Mouse (Mus musculus) CH12F3 (cell line): Measurements from ENCODE around the gene Dcxr.
"Not testable (repeated sequence)": the region's sequence is repeated elsewhere in the genome, so short reads cannot be mapped to it uniquely, and the experiment has no call there.

Source experiments
- in situ Hi-C: fragments of 300-500 bp; cut with MboI; formaldehyde crosslinking; loops from 2 replicates; pipeline ENCODE4 v1.14.3; 2020; ENCODE audit warnings: low sequenced_read_pairs

The Dcxr gene

DNA sequence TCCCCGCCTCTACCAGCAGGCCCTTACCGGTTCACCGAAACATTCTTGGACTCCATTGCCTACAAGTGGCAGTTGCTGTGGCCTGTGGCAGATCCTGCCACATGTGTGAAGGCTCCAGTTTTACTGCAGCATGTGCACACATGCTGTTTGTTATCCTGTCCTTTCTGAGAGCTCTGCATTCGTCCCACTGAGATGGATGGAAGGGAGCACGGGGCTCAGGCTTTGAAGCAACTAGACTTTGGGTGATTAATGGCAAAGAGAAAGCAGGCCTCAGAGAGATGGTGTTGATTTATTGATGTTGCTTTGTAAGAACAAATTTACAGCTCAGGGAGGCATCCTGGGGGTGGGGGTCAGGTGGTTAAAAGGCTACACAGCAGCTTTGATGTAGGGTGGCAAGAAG is 16.4 kb downstream of the Dcxr start:
- in situ Hi-C loops: no loop called here

DNA sequence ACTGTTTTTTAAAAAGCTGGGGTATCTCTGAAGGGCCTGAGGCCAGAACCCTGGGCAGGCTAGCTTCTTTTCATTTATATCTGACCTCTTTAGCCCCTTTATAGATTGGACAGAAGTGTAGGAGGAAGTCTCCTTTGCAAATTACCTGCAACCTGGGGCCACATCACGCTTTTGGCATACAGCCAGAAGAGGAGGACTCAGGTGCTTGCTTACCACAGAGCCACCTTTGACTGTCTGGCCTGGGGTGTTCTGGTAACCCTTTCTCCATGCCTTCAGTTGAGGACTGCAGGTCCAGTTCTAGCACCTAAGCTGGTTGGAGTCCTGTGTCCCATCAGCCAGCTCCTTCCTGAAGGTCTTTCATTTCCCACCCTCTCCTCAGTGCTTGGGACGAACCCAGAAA is 17.5 kb downstream of the Dcxr start:
- in situ Hi-C loops: no loop called here

DNA sequence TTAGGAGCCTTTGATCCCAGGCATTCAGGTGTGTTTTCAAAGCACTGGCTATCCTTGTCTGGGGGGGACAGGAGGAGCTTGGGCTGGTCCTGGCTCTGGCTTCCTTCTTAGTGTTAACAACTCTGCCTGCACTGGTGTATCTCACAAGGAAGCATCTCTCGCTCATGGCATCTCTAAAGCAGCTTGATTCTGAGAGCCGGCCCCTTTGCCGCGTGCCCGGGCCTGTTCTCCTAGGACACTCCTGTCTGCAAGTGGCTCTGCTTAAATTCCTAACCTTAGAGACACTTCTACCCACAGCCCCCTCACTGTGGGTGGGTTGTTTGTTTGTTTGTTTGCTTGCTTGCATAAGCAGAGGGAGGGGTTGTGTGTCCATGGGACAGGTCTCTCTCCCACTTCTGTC is 19.1 kb downstream of the Dcxr start:
- in situ Hi-C loops: no loop called here

DNA sequence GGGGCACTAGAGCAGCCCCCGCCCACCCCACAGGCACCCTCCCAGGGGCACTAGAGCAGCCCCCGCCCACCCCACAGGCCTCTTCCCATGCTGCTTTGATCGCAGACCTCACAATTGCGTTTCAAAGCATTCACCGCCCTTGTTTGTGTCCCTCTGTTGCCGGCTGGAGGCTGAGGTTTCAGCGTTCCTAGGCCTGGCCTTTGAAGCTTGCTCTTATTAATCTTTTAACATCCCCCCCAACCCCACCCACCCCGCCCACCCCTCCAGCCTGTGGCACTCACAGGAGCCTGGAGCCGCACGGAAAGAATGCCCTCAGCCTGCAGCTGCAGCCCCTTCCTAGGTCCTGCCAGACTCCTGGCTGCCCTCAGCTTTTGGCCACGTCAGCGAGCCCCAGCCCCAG is 19.9 kb downstream of the Dcxr start:
- in situ Hi-C loops: no loop called here

DNA sequence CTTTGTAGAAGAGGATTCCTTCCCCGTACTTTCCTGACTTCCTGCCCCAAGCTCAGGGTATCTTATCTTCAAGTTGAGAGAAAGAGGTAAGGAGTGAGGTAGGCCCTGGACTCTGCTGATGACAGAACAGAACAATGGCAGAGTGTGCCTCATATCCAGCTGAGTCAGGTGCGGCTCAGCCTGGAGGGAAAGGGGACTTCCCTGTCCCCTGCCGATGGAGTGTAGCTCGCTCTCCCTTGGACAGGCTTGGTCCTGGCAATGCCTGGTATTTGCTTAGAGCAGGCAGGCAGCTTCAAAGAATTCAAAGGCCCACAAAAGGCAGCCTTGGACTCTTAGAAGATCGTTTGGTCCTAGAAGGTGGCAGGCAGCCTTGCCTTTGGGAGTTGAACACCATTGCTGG is 21.0 kb downstream of the Dcxr start:
- in situ Hi-C loops: no loop called here

DNA sequence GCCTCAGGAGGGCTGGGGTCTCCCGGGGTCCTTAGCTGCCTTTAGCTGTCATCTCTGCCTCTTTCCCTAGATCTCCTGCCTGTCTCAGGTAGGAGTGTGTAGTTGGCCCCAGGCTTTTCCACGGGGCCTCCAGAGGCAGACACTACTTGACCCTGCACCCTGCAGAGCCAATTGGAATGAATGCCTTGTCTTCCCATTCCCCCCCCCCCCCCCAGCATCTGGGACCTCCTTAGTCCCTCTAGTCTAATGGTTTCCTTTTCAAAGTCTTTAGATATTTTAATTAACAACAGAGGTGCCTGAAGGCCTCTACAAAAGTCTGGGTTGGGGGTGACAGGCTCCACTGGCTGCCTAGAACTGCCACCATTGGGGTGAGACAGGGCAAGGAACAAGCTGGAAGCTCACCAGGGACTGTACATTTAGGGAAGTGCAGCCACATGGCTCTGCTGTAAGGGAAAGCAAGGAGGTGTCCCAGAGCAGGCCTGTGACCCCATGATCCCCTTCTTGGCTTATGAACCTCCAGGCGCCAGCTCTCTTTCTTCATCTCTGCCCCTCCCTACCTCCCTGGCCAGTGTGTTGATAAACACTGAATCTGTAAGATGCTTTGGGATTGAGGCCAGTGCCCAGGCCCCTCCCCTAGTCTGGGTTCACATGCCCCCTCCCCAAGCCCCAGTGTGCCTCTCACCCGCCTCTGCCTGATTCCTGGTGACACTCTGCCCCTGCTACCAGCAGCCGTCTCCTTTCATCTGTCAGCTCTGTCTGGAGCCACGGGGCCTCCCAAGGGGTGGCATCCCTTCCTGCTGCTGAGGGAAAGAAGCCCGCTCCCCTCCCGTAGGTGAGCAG is 22.4 kb downstream of the Dcxr start:
- in situ Hi-C loops: no loop called here

DNA sequence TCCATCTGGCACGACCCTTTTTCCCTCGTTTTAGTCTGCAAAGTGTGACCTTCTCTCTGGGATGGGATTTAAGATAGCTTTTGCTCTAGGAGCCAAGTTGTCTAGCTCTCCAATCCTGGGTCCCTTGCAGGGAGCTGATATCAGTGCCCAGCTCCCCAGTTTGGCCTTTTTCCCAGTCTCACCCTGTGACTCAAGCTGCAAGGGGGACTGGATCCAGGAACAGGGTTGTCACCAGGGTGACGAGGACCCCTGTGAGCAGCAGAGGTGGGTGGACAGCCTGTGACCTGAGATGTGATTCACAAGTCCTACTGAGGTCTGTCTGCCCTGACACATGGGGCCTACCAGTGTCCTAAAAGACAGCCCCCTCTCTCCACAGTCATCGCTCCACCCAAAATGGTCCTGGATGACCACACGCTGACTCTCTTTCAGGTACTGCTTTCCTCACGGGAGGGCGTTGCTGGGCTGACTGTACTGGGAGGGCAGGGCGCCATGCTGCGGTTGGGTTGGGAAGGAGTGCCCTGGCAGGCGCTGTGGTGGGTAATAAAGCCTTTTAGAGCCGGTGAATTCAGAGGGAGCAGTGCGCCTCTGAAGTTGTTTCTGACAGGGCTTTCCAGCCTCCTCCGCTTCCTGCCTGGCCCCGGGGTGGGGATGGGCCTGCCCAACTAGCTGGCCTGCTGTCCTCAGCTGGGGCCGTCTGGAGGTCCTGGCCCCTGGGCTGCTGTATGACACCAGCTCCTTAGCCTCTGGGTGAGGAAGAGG is 23.2 kb downstream of the Dcxr start:
- in situ Hi-C loops: no loop called here

DNA sequence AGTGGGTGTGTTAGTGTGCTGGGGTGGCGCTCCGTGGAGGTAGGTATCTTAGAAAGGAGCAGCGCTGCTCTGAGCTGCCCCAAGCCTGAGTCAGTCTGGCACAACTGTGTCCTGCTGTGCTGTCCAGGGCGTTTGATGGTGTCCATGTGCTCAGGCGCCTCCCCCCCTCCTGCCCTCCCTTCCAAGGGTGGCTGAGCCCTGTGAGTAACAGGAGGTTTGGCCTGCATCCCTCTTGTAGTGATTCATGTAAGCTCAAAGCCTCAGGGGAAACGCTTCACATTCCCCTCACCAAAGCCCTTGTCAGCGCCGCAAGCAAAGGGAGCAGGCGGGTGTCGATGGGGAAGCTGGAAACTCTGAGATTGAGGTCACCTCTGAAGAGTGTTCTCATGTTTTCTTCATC is 29.3 kb downstream of the Dcxr start:
- in situ Hi-C loops: no loop called here

DNA sequence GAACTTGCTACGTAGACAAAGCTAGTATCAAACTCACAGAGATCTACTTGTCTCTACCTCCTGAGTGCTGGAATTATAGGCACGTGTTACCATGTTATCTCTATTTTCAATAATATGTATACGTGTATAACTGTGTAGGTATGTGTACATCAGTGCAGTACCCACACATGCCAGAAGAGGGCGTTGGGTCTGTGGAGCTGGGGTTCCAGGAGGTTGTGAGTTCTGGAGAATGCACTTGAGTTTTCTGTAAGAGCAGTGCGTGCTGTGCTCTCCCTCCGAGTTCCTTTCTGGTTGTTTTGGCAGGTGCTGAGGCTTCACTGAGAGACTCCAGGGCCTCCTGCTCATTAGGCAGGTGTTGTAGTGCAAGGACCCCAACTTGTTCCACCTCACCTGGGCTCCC is 30.5 kb downstream of the Dcxr start:
- in situ Hi-C loops: no loop called here

DNA sequence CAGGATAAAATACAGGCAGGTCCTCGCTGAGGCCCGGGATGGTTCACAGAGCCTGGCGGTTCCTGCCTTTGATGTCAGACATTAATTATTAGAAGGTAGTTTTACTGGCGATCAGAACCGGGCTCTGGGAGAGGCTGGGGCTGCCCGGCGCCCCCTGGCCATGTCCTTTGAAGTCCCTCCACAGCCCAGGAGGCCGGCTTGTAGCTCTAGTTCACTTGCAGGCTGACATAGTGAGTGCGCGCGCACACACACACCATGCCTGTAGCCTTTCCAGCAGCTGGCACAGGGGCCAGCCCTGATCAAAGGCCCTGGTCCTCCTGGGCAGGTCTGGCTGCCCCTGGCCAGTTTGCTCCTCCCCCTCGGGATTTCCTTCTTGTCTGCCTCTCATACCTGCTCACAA is 31.4 kb downstream of the Dcxr start:
- in situ Hi-C loops: no loop called here

DNA sequence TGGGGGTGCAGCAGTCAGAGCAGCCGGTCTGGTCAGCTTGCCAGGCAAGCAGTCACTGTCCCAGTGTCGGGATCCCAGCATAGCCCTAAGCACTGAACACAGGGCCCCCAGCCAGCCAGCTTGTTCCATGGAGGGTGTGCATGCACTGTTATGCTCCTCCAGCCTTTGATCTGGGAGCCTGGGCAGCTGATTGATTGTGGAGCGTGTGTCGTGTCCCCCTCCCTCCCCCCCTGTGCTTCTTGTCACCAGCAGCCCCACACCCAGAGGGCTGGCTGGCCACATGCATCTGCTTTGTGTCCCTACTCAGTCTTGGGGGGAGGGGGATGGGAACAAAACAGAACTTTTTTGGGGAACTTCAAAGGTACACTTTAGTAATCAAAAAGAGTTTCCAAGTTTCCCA is 31.9 kb downstream of the Dcxr start:
- in situ Hi-C loops: no loop called here

DNA sequence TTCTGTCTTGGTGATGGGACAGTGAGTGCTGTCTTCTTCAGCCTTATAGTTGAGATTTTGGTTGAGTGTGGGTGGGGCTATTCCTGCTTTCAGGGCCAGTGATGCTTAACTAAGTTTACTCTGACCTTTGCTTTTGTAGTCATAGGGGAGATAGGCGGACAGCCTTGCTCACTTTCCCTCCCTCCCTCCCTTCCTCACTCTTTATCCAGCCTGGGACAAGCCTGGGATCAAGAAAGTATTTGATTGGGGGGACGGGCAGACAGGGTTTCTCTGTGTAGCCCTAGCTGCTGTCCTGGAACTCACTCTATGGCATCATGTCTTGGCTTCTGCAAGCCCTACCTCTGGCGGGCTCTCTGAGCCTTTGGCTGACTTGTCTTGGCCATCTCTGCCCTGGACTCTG is 33.6 kb downstream of the Dcxr start:
- in situ Hi-C loops: no loop called here

DNA sequence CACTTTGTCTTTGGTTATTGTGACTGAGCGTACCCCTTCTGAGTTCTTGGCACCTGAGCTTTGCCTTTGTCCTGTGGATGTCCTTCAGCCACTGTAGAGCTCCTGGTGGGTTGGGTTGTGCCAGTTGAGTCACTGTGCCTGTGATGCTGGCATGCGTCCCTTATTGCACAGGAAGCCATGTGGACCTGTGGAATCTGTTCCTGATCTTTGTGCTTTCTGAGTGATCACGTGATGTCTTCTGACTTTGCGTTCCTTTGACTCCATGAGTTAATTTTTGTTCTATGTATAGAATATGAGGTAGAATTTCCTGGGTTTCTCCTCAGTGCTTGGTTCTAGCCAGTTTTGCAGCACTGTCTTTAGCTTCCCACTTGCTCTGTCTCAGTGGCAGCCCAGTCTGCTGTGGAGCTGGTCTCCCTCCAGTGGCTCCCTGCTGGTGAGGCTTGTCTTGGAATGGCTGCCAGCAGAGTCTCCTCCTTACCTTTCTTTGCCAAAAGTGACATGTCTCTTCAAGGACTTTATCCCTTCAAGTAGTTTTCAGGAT is 34.5 kb downstream of the Dcxr start:
- in situ Hi-C loops: no loop called here

DNA sequence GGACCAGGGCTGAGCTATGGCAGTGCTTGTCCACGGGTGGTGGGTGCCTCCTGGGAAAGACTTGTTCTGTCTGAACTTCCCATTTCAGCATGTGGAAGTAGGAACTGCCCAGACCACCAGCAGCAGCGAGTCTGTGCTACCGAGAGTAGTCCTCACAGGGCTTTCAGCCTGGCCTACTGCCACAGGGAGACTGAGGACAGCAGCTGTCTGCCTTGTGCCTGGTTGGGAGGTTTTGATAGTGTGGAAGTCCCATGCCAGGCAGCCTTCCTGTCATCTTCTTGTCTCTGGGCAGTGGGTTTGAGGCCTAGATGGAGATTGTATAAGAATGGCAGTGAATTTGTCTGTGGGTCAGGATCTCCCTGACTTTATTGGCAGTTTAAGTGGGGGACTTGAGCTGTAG is 37.7 kb downstream of the Dcxr start:
- in situ Hi-C loops: no loop called here

DNA sequence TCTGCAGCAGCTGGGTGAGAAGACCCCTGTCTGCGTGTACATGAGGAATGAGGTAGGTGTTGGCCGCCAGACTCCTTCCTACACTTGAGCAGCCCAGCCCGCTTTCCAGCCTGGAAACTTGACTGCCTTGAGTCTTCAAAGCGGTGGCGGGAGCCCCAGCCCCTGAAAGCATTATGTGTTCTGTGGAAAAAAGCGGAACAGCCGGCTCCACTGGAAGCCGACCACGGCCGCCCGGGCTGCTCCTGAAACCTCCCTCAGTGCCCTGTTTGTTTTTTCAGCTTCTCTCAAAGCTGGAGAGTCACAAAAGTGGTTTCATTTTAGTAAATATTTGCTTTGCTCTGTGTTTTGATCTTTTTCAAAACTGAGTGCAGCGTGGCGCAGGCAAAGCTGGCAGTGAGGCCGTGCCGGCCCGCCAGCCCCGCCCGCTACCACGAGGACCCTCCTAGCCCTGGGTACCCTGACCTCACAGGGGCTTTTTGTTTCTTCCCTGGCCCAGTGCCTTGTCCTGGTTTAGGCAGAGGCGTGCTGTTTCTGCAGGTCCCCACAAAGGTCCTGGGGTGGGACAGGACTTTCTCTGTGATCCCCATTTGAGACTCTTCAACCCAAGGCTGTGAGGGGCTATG is 40.3 kb downstream of the Dcxr start:
- in situ Hi-C loops: no loop called here

DNA sequence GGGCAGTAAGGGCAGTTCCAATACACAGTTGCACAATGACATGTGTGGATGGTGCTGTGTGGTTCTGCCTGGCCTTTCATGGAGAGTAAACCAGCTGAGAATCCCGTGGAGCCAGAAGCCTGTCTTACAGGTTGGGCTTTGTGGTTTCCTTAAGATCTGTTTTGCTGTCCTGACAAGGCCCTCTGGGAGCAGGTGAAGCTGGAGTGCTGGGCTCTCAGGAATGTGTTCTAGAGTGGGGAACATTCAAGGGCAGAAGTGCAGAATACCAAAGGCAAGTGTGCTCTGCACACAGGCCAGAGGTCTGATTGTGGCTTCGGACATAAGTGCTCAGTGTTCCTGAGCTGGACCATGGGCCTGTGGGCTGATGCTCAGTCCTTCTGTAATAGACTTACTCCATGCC is 42.4 kb downstream of the Dcxr start:
- in situ Hi-C loops: no loop called here

DNA sequence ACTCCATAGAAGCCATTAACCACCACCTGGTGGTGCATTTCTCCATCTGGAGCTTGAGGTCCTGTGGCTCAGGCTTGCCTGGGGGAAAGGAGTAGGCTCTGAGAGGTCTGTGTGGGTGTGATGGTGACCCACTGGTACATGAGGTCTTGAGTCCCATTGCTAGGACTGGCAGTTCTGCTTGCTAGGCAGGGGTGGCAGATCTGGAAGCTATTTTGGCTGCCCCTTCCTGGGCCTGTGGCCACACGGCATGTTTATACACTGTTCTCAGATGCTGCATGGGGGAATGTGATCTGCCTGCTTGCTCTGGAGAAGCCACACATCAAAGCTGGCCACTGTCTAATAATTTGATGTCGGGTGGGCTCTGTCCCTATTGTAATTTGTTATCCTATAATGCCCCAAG is 43.0 kb downstream of the Dcxr start:
- in situ Hi-C loops: no loop called here

DNA sequence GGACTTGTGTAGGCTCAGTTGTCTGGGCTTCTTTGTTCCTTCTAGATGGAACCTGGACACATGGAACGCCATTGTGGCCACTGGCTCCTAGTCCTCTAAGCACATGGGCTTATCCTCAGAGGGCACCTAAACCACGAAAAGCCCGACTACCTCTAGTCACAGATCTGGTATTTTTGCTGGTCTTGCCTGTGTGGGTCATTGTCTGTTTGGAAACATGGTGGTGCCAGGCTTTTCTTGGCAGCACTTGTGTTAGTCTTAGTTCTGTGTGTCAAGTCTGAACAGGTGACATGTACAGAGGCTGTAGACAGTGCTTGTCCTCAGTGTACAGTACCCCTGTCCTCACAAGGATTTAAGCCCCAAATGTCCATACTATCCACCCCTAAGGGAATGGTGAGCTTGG is 43.5 kb downstream of the Dcxr start:
- in situ Hi-C loops: no loop called here

DNA sequence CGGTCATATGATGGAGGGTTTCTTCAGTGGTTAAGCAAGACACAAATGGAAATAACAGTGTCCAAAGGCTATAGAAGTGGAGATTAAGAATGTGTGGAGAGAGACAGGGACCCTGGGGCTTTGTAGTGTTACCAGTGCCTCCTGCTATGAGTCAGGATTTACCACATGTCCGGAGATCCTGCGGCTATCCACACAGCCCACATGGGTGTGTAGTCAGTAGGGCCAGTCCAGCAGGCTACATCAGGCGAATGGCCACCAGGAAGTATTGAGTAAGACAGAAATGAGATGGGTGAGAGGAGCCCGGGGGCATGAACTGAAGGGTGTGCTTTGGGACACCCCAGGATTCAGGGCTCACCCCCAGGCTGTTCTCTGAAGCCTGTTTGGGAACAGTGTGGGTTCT is 44.4 kb downstream of the Dcxr start:
- in situ Hi-C loops: no loop called here

DNA sequence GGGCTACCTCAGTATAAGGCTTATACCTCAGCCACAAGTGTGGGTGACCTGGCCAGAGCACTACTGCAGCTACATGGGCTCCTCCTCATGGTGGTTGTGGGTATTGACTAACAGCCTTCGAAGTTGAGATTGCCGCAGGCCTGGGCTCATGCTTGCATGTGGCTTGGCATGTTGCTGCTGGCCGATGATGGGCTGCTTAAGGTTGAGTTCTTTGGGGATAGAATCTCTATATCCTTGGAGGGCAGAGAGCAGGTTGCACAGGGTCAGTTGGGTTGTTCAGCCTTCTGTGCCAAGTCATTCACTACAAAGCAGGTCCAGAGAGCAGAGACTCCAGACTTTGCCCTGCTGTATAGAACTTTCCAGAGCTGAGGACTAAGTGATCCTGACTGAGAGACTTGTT is 47.2 kb downstream of the Dcxr start:
- in situ Hi-C loops: no loop called here

DNA sequence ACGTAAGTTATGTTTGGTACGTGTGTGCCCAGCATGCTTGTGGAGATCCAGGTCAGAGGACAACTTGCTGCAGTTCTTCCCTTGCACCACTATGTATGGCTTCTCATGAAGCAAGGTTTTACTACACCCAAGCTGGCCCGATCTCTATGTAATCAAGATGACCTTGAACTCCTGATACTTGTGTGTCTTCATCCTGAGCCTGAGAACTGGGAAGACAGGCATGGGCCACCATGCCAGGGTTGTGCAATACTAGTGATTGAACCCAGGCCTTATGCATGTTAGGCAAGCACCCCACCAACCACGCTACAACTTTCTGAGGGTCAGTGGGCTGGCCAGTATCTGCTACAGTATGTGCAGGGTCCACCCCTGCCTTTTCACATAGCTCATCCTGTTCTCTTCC is 50.1 kb downstream of the Dcxr start:
- in situ Hi-C loops: no loop called here

DNA sequence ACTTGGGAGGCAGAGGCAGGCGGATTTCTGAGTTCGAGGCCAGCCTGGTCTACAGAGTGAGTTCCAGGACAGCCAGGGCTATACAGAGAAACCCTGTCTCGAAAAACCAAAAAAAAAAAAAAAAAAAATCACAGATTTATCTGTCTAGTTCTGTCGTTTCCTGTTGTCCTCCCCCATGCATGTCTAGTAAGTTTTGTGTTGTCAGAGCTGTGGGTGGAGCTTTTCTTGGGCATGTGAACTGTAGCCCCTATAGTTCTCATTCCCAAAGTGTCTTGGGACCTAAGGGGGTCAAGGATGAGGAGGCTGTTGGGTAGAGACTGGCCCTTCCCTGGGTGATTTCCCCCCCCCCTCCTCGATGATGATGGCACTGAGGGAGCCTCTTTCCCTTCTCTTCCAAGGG is 51.2 kb downstream of the Dcxr start:
- in situ Hi-C loops: not testable (repeated sequence)
